Mouse (Mus musculus): ENCODE results near the gene Col4a1.

Gene Col4a1

DNA sequence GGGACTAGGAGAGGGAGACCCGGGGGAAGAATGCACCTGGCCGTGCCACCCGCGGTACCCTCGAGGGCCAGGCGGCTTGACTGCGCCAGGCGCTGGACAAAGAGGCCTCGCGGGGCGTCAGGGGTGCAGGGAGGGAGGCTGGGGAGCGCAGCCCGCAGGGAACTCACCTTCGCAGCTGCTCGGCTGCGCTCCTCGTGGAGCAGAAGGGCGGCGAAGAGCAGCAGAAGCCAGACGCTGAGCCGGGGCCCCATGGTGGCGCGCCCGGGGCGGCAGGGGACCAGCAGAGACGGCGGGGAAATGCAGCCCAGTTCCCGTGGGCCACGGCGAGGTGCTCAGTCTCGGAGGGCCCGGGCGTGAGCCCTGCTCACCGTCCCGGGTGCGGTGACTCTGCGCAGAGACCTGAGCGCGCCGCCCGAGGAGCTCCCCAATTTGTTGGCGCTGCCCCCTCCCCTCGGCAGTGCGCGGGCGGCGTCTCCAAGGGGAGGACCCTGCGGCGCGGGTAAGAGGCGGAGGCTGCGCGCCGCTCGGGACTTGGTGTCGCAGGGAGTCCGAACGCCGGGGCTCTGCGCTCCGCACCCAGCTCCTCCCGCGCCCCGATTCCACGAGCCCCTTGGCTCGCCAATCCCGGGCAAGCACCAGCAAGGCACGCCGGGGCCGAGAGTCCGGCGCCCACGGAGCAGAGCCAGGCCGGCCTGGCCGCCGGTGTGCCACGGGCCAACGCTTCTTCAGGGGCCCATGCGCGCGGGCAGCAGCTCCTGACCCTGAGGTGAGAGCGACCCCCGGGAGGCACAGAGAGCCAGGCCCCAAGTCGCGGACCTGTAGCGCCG lies at the start of gene Col4a1, which contains the start of gene Col4a2:
Gene Col4a1 (minus strand): TSS at position 478 of the 827 bp plus-strand sequence.
Gene Col4a2 (plus strand): TSS at position 457 of the 827 bp plus-strand sequence.
- DNase-seq = peak; percentile 79 to 88

DNA sequence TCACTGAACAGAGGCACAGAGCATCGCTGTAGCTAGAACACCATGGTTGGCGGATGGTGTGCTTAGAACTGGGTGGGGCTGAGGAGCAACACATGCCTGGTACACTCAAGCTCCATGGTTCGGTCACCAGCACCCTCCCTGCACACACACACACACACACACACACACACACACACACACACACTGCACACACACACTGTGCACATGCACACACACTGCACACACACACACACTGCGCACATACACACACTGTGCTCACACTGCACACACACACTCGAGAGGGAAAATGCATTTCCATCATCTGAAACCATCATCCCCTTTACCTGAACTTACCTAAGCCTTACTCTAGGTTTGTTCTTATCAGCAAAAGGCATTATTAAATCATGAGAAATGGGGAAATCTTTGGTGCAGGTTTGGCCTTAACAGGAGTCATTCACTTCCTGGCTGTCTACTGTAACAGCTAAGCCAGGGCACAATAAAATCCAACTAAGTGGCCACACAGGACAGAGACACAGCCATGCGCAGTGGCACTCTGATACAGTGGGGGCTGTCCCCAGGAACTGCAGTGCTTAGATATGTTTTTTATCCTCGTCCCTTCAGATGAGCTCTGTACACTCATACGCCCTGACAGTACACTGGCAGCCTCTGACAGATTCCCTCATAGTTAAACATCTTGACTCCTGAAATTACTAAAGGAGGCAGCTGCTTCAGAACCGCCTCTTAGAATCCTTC lies 49.1 kb upstream of the Col4a1 start:
- no peak for DNase-seq

DNA sequence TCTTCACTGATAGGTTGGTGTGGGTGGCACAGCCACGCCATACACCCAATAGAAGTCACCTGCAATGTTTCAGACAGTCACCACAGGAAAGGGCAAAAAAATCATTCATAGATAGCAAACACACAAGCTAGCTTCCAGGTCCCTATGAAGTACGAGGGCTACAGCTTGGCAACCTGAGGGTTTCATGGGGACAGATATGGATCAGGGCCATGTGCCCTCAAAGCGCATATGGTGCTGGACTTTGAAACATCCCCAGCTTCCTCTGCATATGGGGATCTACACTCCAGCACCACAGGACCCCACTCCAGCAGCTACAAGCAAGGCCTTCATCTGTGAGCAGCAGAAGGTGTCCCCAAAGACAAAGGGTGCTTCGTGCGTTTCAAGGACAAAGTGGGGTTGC lies 47.2 kb upstream of the Col4a1 start:
- no peak for DNase-seq

DNA sequence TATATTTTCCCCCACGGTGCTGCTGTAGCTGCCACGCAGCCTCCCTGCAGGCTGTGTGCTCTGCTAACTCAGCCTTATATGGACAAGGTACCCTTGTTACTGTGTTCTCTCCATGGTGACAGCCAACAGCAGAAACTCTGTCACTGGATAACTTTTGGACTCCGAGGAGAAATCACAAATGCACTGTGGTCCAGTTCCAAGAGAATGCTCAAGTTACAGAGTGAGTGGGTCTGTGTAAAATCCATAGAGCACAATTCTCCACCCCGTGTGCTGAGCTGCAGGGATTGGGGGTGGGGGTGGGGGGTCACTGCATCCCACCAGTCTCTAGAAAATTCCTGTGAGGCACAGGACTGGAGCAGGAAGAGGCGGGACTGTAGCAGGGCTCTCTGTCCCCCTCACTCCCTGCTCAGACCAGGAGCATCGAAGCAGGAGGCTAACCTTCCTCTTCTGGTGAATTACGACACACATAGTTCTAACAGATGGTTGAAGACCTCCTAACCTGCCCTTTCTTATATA lies 45.4 kb upstream of the Col4a1 start:
- DNase-seq = no peak

DNA sequence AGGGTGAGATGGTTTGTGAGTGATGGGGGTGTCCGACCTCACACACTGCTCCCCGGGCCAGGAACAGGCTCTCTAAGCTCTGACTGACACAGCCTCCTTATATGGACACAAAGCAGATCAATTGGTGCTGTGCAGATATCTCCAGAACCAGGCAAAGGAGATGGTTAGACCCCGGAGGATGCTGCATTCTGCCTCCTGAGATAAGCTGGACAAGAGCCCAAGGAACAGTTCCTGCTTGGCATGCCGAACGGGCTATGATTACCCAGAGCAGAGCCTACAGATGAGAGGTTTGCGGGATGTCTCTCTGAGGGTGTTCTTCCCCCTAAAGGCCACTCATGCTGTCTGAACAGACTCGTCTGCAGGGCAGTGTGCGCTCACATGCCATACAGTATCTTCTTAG lies 44.1 kb upstream of the Col4a1 start:
- DNase-seq = no peak

DNA sequence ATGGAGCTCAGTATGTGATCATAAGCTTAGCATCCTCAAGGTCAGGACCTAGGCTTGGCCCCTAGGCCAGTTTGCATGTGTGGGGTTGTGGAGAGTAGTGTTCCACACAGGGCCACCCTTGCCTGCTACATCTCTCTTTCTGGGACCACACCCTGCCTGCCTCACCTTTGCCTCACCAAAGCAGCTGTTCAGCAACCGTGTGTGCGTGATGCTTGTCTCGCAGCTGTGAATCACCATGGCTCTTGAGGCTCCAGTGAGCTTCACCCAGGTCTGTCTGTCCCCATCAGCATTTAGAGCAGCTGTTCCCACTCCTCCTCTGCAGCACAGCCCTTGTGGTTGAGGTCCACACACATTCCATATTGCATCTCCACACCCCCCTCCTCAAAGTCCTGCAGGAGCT lies 43.3 kb upstream of the Col4a1 start:
- DNase-seq = no peak

DNA sequence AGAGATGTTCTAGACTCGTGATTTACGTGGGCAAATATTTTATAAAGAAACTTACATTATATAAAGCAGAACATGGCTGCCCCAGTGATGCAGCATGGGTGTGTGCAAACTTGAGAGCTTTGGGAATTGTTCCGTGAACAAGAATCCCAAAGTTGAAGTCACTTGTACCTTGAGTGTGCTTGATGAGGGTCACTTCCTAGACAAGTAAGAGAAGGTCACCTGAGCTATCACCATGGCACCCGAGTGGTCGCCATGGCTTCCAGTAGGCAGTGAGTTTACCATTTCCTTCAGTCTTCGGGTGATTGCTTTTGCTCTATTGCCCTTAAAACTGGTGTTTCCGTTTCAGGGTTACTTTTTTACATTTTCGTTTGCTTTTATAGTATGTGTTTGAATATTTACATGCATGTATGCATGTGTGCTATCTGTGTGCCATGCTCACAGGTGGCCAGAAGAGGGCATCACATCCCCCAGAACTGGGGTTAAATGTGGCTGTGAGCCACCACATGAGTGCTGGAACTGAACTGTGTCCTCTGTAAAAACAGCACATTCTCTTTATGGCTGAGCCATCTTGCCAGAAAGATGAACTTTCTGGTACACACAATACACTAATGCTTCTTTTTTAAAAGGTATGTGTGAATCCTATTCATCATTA lies 42.3 kb upstream of the Col4a1 start:
- no peak for DNase-seq

DNA sequence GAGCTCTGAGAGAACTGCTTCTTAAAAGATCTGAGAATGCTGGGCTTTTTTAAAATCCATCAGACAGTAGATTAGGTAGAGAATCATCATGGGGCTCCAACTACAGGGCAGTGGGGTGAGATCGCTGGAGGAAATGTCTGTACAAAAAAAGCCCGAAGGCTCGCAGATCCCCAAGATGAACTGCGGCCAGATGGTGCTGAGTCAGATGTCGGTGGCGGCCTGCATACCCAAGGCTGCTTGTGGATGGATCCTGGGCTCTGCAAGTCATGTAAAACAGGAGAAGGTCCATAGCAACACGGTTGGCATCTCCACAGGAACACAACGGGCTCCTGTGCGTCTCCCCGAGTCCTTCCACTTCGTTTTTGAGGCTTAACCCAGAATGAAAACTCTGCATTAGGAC lies 39.9 kb upstream of the Col4a1 start:
- DNase-seq = no peak

DNA sequence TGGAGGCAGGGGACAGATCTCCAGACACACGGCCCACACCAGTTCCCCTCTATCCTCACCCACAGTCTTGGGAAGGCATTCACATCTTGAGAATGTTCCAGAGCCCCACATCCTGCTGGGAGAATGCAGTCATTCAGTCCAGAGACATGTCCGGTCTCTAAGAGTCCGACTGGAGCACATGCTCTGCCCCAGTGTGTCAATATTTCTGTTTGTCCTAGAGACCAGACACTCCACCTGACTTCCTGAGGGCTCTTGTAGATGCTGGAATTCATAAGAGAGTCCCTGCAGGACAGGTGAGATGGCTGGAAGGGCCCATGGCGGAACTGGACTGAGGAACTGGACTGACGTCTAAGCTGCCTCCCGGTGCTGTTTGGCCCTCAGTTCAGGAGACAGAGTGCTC lies 38.7 kb upstream of the Col4a1 start:
- no peak for DNase-seq

DNA sequence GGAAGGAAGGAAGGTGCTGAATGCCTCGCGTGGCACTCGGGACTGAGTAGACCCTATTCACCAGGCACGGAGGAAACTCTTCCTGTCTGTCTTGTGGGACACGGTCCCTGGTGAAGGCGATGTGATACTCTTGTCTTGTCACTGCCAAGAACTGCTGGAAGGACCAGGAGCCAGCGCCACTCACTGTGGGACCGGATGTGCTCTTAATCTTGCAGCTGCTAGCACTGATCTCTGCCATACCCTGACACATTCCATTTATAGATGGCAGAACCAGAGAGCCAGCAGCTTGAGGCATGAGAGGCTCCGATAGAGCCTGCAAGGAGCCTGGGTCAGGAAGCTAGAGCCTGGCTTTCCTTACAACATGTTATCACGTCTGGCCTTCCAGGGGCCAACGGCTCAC lies 36.0 kb upstream of the Col4a1 start:
- peak in 1 of 2 experiments; percentile 34 for DNase-seq

DNA sequence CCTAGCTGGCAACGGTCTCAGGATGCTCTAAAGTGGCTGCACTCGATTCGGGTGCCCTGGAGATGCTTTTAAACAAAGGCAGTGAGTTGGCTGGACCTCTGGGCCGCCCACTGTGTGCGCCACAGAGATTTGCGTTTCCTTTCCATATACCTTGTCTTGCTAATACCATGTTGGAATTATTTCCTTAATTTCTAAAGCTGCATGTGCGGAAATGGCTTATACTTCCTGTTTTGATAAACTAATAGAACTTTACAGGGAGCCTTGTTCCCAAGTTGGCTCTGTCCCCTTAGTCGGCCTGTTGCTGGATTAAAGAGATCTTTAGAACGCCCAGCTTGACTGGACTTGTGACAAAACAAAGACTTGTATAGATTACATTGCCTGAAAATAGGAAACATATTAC lies 35.1 kb upstream of the Col4a1 start:
- no peak for DNase-seq

DNA sequence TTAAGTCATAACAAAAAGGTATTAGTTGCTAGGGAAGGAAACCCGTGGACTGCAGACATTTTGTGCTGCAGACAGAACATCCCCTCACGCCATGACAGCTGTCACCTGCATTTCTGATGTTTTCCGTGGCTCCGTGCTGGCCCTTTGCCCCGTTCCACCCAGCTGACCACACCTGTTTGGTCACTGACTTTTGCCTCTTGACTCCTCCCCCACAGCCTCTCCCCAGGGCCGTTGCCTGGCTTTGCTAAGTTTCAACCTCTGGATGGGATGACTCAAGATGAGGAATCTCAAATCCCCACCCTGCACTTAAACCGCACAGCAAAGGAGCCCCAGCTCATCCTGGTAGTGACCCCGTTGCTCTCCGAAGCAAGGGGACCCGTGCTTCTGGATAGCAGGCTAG lies 33.6 kb upstream of the Col4a1 start:
- peak; percentile 70 to 79 for DNase-seq

DNA sequence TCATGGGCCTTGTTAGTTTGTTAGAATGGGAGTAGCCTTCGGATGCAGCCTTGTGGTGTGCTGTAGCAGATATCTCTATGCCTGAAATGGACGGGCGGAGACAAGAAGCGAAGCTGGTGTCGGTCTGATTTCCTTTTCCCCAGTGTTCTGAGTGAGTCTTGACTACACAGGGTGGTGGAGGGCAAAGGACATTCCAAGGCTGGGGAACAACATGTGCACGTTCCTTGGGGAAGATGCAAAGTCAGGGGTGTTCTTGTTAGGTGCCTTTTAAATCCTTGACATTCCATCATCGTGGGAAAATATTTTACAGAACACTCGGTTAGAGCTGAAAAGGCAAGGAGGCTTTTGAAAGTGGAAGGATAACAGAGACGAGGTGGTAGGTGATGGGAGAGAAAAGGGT lies 31.8 kb upstream of the Col4a1 start:
- DNase-seq = peak; percentile 53 to 71

DNA sequence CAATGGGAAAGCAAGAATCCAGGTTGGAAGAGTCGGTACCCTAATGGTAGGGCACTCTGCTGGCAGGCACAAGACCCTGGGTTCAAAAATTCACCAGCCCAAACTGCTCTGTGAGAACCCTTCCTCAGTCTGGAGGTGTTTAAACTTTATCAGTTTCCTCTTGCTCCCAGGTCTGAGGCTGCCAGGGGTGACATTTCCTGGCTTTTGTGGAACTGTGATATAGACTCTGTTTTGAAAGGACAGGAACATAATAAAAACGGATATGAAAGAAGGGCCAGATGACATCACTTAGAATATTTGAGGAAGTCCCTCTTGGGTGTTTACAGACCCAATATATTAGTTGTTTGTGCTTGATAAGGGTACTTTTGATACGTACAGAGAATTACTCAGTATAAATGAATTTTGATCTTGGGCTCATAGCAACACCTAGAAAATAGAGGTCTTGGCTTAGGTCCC lies 28.5 kb upstream of the Col4a1 start:
- DNase-seq = no peak

DNA sequence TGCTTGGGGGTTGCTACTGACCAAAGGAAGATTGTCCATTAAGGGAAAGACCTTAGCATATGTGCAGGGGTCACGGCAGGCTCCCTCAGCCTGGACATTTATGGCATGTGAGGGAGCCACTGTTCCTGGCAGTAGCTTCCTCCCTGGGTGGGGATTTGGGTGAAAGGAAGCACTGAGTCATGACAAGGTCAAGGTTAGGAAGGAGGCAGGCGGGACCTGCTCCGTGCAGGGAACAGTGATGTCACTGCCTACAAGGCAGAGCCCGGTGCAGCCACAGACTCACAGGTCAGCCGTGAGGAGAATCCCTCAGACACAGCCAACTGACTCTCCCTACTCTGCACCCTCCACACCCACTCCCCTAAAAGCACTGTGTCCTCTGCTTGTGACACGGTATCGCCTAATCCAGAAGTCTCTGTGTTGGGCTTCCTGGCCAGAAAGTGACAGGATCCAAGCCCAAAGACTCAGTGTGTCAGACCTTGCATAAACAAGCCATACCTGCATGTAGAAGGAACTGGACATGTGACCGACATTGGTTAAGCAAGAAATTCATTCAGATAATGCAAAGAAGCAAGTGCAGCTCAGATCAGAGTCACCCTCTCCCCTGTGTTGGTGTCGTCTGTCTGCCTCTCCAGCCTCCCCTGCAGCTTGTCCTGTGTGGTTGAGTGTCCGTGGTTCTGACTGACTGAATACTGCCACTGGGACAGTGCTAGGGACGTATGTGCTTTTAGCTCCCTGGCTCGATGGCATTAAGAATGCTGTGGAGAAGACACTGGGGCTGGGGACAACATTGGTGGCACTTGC lies 27.9 kb upstream of the Col4a1 start:
- DNase-seq = peak; percentile 63 to 80

DNA sequence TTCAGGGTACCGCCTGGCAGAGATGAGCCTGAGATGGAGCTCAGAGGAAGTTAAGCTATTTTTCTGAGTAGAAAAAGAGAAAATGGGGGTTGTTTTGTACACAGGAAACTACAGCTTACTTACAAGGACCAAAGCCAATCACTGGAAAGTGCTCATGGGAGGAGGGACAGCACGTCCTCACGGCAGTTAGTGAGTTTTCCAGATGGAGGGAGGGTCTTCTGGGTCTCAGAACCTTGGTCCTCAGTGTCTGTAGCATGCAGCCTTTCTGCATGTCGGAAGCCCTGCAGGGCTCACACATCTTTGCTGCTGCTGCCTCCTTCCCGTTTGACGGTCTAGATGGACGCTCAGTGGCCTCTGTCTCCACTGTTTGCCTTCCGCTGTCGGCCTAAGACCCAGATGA lies 25.9 kb upstream of the Col4a1 start:
- DNase-seq = no peak

DNA sequence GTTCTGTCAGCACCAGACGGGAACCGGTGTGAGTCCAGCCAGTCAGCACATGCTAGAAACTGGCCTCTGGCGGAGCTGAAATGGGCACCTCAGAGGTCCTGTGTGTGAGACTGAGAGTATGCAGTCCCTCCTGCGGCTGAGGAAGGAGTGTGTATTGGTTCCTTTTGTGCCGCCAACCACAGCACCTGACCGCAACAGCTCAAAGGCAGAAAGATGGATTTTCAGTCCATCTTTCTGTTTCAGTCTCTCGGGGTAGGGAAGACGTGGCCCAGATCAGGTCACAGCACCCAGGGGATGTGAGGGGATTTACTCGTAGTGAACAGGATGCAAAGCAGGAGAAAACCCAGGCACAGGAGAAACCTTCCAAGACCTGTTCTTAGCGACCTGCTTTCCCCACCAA lies 25.0 kb upstream of the Col4a1 start:
- no peak for DNase-seq

DNA sequence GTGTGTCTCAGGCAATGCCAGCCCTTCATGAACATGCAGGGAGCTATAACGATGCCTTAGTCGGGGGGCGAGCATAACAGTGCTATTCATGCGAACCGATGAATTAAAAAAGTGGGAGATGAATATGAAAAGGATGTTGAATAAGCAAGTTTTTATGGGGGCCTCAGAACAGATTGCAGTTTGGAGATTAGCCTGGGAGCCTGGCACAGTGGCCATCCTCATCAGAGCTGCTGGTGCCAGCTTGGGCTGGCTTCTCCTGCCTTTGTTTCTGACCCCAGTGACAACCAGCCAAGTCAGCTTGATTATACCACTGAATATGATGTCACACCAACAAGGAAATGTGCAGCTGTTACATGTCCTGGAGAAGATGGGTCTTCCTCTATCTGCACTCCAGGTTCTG lies 23.7 kb upstream of the Col4a1 start:
- no peak for DNase-seq

DNA sequence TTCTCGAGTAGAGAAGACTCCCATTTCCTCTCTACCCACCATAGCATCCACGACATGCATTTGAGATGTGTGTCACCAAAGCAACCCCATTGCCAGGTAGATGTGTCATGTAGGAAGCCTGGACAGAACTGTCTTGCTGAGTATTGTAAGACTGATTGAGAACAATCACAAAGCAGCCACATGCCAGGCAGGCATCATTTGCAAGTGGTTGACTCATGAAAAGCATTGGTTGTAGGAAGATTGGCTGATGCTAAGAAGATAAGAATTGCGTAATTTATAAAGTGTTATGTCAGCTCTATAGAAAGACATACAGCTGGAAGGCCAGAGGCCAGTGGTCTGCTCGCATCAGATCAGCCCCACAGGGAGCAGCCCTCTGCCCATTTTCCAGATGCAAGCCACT lies 22.6 kb upstream of the Col4a1 start:
- DNase-seq = no peak

DNA sequence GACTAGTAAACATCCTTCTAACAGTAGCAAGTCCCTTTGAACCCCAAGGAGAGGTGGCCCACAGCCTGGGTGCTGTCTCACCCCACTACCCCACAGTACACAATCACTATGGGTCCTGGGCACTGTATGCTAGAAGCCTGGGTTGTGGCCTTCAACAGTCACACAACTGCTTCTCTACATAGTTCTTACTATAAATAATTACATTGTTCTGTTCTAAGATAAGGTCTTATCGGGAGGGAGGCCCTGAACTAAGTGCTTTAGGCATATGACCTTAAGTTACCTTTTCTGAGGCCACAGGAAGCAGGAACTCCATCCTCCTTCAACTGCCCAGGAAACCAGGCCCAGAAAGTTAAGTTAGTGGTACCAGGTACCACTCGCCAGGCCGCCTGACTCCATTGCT lies 21.9 kb upstream of the Col4a1 start:
- DNase-seq = no peak

DNA sequence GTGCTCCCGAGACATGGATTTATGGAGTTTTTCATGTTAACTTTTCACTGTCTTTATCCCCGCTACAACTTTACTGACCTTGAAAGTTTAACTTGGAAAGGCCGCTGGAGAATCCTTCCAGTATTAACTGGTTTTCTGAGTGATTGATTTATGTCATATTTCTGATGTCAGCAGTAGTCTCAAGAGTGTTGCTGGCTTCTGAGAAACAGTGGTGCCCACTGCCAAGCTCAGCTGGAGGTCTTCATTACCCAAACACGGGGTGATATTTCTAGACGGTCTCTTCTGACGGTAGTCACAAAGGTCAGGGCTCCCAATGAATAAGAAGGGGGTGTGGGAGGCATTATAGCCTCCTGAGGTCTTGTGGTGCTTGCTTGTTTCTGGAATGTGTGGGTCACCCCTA lies 21.1 kb upstream of the Col4a1 start:
- no peak for DNase-seq

DNA sequence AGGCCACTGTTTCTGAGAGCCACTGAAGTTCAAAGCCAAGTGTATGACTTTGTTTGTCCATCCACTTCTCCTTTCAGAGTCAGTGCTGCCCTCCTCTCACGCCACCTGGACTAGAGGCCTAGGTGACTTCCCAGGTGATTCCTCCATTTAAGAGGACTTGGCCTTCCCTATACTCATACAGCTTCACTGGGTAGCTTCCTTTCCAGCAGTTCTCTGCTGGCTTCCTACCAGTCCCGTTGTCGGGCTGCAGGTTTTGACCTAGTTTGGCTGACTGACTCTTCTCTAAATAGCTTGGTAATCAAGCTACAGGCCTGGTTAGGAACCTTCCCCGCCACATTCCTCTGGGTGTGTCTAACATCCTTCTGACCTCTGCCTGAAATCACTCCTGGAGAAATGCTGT lies 18.9 kb upstream of the Col4a1 start:
- DNase-seq = peak in 1 of 2 experiments; percentile 54
